Mouse (Mus musculus) thymus, postnatal 36 days (tissue): ENCODE data around the gene Nrl.
A peak's percentile ranks its signal among the peaks of the same experiment; 100 is the strongest.

Experiments
- DNase-seq, 2 experiments: peaks; one replicate each; pipeline ENCODE4 v3.0.0; 2022; ENCODE audit warnings: mixed read lengths in 2 of 2

The Nrl gene

DNA sequence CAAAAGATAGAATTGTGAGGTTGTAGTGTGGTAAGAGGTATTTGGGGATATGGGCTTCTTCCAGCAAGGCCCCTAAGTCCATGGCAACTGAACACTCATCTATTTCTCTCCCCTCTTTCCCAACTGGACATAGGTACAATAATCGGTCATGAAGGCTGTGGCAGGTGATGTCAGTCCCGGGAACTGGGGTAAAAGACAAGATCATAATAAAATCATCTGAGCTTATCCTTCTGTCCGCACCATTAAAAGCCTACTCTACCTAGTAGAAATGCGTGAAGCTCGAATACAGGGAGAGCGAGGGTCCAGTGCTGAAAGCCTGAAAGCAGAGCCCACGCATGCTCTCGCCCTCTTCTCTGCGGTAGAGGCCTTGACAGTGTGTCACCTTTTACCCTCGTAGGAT lies 45.2 kb downstream of the Nrl start:
- no peak for DNase-seq

DNA sequence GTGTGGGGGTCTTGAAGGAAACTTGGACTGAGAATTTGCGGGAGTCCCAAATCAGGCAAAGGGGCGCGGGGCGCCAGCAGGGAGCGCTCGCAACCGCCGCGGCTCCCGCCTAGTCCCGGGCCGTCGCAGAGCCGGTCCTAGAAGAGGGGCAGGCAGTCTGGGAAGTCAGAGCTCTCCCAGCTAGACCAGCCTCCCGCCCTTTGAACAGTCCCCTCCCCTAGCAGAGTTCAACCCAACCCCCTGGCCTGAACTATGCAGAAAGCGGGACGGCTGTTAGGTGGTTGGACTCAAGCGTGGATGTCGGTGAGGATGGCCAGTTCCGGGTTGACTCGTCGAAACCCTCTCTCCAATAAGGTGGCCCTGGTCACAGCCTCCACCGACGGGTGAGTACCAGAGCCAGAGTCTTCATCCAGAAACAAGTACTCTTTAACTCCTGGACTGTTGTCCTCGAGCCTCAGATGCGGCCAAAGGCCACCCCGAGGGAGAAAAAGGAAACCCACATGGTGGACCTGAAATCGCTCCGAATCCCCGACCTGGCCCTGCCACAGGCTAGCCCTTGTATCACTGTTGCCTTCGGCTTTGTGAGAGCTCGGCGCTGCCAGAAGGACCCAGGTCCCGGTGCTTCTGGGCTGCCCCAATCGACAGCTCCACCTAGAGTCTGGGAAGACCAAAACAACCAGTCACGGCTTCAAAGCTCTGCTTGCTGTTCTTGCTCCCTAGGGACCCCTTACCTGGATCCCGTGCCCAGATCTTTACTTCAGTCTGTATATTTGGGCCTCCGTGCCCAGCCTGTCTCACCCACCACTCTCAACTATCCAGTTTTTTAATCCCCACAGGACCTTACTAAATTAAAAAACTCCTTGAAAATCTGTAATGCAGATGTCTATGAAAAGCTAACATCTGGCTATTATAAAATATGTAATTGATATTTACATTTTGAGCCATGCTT lies 45.9 kb downstream of the Nrl start, which contains the start of gene Dhrs4:
Dhrs4 (plus strand) TSS at position 108 of the 949 bp plus-strand sequence.
- peak; percentile 83 to 84 for DNase-seq

DNA sequence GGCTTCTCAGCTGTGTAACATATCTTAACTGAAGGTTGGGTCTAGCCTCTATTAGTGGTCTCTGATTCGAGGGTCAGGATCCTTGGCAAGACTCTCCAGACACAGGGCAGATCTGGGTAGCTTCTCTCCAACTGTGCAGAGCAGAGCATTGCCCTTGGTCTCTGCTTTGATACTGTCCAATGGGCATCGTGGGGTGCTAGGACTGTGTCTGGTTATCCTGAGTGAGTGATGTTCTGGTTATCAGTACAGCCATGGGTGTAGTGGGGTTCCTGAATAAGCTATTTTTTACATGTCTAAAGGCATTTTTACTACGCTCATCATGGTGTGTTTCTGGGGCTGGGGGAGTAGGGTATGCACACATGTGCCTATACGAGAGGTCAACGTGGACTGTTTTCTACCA lies 47.0 kb downstream of the Nrl start:
- no peak for DNase-seq

DNA sequence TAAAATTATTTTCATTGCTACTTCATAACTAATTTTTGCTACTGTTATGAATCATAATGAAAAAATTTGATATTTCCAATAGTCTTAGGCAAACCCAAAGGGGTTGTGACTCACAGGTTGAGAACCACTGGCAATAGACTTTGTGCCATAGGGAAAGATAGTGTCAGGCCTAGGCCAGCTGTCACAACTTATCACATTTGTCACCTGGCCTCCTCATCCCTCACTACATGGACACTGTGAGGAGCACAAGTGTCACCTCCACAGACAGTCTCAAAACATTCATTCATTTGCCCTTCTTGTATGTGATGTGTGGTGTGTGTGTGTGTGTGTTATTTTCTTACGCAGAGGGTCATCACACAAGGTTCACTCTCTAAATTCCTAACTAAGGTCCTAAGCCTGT lies 47.4 kb downstream of the Nrl start:
- DNase-seq, result no peak

DNA sequence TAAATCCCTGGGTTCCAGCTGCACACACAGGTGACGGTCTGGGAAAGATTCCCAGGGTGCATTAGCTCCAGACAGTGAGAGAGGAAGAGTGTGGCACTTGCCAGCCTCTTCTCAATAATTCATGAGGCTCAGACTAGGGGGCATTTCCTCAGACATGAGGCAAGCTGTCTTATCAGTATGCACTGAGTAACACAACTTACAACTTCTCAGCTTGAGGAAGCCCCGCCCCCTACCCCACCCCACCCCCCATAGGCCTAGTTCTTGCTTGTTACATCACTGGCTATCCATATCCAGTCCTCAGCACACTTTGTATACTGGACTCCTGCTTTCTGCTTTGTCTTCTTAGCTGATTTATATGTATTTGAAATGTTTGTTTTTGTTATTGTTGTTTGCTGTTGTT lies 49.1 kb downstream of the Nrl start:
- no peak for DNase-seq

DNA sequence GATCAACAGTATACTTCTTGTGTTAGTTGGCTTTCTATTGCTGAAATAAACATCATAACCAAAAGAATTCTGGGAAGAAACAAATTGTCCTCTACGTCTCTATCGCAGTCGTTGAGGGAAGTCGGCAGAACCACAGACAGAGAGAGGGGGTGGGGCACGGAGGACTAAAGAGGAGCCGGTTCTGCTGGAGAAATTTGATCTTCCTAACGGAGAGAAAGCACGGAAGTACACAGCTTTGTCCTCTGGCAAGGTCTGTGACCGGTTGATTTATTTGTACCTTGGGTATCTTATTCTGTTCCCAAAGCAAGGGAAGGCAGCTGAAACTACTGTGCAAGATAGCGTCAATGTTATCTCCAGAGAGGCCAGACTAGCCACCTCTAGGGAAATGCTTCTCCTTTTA lies 54.0 kb downstream of the Nrl start:
- no peak for DNase-seq

DNA sequence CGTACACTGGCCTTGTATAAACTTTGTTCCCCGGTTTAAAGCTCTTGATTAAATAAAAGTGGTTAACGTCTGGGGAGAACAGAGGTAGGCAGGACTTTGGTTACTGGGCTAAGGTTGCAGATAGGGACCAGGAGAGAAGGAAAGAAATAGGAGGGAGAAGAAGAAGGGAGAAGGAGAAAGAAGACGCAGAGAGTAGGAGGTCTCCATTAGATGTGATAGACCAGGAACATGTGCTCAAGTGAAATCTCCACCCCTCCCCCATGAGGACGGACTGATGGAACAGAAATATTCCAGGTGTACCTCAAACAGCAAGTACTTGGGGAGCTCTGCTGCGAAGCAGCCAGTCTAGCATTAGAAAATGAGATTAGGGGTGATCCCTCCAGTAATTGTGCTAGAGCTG lies 55.0 kb downstream of the Nrl start:
- DNase-seq, result no peak

DNA sequence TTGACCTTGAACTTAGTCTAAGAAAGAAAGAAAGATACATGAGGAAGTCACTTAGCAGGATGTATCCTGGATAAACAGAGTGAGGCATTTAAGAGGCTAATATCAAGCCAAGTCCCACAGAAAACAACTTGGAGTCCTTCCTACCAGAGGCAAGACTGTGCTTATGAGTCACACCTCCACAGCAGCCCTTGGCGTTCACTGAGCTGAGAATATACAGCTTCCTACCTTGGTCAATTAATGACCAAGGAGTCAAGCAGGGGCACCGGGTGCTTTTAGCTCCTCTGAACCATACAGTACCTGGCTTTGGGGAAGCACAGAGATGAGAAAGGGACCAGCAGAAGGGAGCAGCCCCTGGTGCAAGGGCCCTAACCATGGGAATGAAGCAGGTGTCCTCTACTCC lies 55.7 kb downstream of the Nrl start:
- no peak for DNase-seq
